Mouse (Mus musculus): ENCODE data around the gene Eef2kmt.
"Not testable (repeated sequence)": the region's sequence is repeated elsewhere in the genome, so short reads cannot be mapped to it uniquely, and the experiment has no call there.

GRCm38 (mm10) chr16:5226534-5226933, 29.2 kb downstream of the Eef2kmt start:
- TF ChIP-seq POLR2A (IDR thresholded peaks at IDR 0.05; ENCODE audit: borderline replicate concordance, extremely low read depth, low read depth, low read length); CTCF (IDR thresholded peaks at IDR 0.05; ENCODE audit: insufficient read depth, low read length): not testable (repeated sequence)

Measured in lung, adult 2 months (tissue).